Mouse (Mus musculus) olfactory bulb, adult 2 months (tissue): ENCODE data around the gene Gpd2. TPM values are rescaled to one million over a fixed set of nuclear protein-coding genes. Genes with fewer than 3 reads are reported as not detected.

ENCODE experiments used
- H3K27ac ChIP-seq: fragments of 200-500 bp; 2 replicates; pipeline ENCODE4 v1.5.1; 2012; ENCODE audit warnings: low read depth, low read length; ENCODE audit not compliant: insufficient read depth
- H3K4me1 ChIP-seq: fragments of 200-500 bp; 2 replicates; pipeline ENCODE4 v1.6.1; 2012; ENCODE audit warnings: low read length; ENCODE audit not compliant: control insufficient read depth, insufficient read depth
- H3K4me3 ChIP-seq: fragments of 200-500 bp; 2 replicates; pipeline ENCODE4 v1.5.1; 2012; ENCODE audit warnings: mild to moderate bottlenecking, low read depth, low read length, moderate library complexity; ENCODE audit not compliant: insufficient read depth
- CTCF ChIP-seq: fragments of 200-500 bp; IDR thresholded peaks from 2 replicates; pipeline ENCODE4 v1.5.1; 2012; ENCODE audit warnings: low read depth, mild to moderate bottlenecking, low read length, moderate library complexity; ENCODE audit not compliant: insufficient read depth
- POLR2A ChIP-seq: fragments of 200-500 bp; IDR thresholded peaks from 2 replicates; pipeline ENCODE4 v1.6.1; 2012; ENCODE audit warnings: mild to moderate bottlenecking, low read depth, low read length, moderate library complexity; ENCODE audit not compliant: insufficient read depth
- WGBS: fragments of 180-500 bp; shearing (Covaris S2); methylation state at CpG from one replicate; pipeline ENCODE4 v1.1.7; 2018; 5-methylcytosine and 5-hydroxymethylcytosine counted together
- polyA plus RNA-seq: library from polyadenylated mRNA; stranded (reverse); fragments of >200 nt; gene quantifications from 2 replicates; pipeline ENCODE4 v1.2.4, GENCODE M21; 2012; ENCODE audit warnings: low replicate concordance; ENCODE audit not compliant: missing spikeins, insufficient read depth, insufficient read length

The Gpd2 gene
- polyA plus RNA-seq, 1 experiment, result not detected

DNA sequence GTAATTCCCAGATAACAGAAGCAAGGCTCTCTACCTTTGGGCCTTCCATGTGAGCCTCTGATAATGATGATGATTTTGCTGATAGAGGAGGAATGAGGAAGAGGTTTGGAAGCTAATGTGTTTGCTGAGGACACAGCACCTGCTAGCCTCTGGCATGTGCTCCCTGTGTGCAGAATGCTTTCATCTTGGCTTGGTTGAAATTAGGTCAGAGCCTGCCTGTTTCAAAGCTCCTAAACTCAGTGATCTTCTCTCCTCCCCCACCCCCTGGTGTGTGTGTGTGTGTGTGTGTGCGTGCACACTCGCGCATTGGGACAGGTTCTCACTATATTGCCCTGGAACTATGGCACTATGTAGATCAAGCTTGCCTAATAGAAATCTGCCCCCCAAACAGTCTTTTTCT, 10.0 kb upstream of the Gpd2 start:
- Histone ChIP-seq H3K27ac (no peak overlapping the region), H3K4me1 (no peaks in the 10 kb centered on the region; the same call in 1 of the 2 replicates), H3K4me3 (no peak overlapping the region)
- WGBS, result 80% methylated on average over 3 of the region's 3 CpGs
- TF ChIP-seq CTCF (no peak), POLR2A (no peak)

DNA sequence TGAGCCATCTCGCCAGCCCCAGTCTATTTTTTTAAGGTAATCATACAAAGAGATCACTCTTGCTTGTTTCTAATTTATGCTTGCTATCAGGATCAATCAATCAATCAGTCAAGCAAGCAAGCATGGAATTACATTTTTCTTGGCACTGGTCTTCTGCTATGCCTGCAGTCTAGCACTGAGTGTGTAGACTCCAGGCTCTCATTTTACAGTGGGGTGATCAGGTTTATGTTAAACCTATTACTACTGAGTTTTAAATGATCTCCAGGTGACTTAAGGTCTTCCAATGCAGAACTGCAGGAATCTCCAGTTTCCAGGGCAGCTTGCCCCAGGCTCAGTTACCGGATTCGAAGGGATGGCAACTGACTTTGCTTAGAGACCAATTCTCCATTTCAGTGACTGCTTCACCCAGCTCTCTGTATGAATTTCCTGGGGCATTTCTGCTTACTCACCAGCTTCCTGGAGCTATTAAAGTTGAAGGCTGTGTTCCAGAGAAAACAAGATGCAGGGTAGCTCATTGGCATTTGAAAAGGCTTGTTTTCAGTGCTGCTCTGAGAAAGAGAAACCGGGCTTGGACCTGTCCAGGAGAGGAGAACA, 7.7 kb upstream of the Gpd2 start:
- TF ChIP-seq CTCF, result no peak
- no peak for TF ChIP-seq POLR2A
- WGBS, result 46% methylated on average over 4 of the region's 4 CpGs
- Histone ChIP-seq H3K4me1 (no peaks in the 10 kb centered on the region; the same call in 1 of the 2 replicates), H3K4me3 (no peak overlapping the region), H3K27ac (no peak overlapping the region)

DNA sequence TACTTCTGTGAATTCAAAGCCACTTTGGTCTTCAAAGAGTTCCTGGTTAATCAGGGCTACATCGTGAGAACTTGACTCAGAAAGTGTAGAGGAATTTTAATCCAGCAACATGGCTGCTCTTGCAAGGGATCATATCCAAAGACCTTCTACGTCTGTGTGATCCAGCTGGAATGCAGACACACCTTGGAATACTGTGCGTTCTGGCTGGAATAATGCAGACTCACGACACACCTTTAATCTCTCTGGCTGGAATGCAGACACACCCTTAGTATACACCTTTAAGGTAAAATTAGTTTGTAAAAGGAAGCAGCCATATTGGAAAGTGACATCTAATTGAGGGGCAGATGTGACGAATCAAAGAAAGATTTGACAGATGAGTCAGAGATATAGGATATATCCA, 6.0 kb upstream of the Gpd2 start:
- TF ChIP-seq CTCF (no peak), POLR2A (no peak)
- Histone ChIP-seq H3K4me3 (no peak overlapping the region), H3K27ac (no peak overlapping the region), H3K4me1 (no peaks in the 10 kb centered on the region; the same call in 1 of the 2 replicates)
- WGBS, result 88% methylated on average over 5 of the region's 5 CpGs

DNA sequence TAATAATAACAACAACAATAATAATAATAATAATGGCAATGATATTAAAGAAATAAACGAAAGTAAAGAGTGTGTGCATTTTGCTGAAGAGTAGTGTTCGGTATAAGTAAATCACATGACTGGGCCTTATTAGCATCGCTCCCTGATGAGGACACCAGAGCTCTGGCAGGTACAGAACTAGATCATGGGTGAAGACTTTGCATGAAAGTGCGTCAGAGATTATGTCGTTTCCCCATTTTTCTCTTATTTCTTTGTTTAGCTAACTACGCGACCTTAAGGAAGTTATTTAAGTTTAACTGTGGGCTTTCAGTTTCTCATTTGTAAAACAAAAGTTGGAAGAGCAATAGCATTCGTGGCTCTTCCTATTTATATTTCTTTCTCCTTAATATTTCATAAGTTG, 5.1 kb upstream of the Gpd2 start:
- WGBS, result 93% methylated on average over 8 of the region's 8 CpGs
- H3K4me1 ChIP-seq, result peaks cover under 1% of the 10 kb centered on the region
- no peak overlapping the region for H3K4me3 ChIP-seq
- no peak for TF ChIP-seq CTCF
- no peak for TF ChIP-seq POLR2A
- H3K27ac ChIP-seq, result no peak overlapping the region

DNA sequence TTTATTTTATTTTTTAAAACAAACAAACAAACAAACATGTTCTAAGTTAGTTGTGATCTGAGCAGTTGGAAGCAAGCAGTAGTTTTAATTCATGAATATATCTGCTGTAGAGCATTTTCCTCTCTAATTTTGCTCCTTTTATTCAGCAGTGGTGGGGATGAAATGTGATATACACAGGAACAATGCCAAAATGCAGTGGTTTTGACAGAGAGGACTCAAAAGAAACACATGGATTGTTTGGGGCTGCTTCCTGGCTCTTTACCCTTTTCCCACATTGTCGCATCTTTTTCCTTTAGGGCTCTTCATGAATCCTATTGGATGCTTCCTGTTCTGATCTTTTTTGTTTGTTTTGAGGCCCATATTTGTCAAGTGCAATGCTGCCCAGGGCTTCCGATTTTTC, 1.2 kb upstream of the Gpd2 start:
- WGBS, result 90% methylated on average over 2 of the region's 2 CpGs
- Histone ChIP-seq H3K27ac (no peak overlapping the region), H3K4me1 (peaks cover 4% of the 10 kb centered on the region; the same call in 1 of the 2 replicates), H3K4me3 (no peak overlapping the region)
- TF ChIP-seq CTCF (no peak), POLR2A (no peak)

DNA sequence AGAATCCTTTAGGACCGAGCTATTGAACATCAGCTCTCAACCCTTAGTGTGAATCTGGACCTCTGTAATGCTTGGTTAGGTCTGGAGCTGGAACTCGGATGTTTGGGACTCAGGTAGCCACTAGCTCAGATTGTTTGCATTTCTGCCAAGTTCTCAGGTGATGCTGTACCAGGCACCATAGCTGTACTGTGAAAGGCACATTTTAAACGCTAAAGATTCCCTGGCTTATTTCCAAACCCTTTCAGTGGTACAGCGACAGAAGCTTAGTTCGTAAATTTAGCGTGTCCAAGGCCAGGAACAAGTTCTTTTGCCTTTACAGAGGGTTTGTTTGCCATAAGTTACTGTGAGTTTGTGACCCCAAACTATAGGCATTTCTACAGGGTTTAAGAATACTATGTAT, 409 bp upstream of the Gpd2 start:
- TF ChIP-seq POLR2A (no peak), CTCF (no peak)
- 35% methylated on average over 6 of the region's 6 CpGs for WGBS
- H3K27ac ChIP-seq, result no peak overlapping the region
- H3K4me1 ChIP-seq, result peaks cover 4% of the 10 kb centered on the region; the same call in 1 of the 2 replicates
- no peak overlapping the region for H3K4me3 ChIP-seq

DNA sequence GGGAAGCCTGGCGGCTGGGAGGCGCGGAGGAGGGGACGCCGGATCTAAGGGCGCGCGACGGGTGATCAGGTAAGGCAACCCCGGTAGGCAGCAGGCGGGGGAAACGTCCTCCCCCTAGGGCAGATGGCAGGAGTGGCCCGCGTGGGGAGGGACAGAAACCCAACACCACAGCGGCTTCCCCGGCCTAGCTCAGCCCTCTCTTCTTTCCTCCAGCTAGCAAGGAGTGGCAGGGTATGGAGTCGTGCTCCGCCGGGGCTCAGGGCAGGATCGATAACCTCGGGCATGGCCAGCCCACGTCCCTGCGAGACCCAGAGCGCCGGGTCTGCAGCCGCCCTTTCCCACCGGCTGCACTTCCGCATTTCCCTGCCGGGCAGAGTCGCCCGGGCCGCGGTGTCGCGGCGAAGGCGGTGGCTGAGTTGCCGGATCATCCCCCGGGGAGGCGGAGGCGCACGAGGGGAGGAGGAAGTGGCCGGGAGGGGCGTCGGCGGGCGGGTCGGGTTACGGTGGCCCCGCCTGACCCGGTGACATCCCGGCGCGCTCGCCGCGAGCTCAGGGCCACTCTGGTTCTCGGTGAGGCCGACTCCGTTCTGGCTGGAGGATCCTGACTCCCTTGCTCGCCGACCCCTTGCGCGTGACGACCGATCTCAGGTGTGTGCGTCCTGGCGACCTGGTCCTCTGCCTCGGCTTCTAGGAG, 632 bp downstream of the Gpd2 start:
- TF ChIP-seq CTCF (no peak), POLR2A (peak; percentile 39; the same call in 1 of the 2 replicates)
- Histone ChIP-seq H3K4me1 (peaks cover 4% of the 10 kb centered on the region; the same call in 1 of the 2 replicates), H3K27ac (peak overlapping the region; percentile 44), H3K4me3 (peak overlapping the region; percentile 73)
- WGBS, result under 1% methylated on average over 69 of the region's 69 CpGs

DNA sequence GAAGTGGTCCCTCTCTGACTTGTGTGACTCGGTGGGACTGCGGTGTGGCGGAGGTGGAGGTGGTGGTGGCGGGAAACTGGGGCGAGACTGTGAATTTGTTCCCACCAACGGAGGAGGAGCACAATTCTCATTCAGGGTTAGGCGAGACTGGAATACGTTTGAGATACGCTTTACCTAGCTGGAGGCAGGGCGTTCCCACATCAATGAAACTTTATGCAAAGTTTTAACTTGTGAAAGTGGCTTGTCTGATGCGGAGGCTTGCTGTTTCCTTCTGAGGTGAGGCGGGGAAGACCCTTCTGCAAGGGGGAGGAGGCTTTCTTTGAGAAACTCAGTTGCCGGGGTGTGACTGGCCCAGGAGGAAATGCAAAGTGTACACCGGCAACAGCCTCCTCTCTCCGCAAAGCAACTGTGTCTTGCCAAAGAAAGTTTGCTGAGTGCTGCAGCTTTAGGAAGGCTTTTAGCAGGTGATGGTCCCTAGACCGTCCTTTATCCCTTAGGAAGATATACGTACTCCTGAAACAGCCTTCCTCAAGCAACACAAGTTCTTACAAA, 1.3 kb downstream of the Gpd2 start:
- 10% methylated on average over 17 of the region's 17 CpGs for WGBS
- TF ChIP-seq POLR2A (no peak), CTCF (no peak)
- peak overlapping the region; percentile 73 for H3K4me3 ChIP-seq
- peak overlapping the region; percentile 28; the same call in 1 of the 2 replicates for H3K27ac ChIP-seq
- peaks cover 4% of the 10 kb centered on the region; the same call in 1 of the 2 replicates for H3K4me1 ChIP-seq

DNA sequence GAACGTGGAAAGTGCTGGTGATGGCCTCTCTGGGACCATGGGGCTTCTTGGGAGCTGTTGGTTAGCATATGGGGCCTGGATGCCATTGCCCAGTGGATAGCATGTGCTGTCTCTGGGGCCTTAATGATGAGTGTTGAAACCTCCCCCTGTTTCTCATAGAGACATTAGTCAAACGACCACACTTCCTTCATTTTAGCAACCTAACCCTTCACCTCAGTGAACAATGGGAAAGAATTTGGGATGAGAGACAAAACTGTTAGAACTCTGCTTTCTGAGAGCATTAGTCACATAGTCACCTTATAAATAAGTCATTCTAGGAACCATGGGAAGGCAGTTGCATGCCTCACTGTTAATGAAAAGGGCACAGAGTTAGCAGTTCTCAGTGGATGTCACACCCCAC, 1.9 kb downstream of the Gpd2 start:
- Histone ChIP-seq H3K4me3 (no peak overlapping the region), H3K27ac (no peak overlapping the region), H3K4me1 (peaks cover 4% of the 10 kb centered on the region; the same call in 1 of the 2 replicates)
- TF ChIP-seq CTCF (no peak), POLR2A (no peak)
- 40% methylated on average over 2 of the region's 2 CpGs for WGBS
